Mouse (Mus musculus) heart, adult 2 months (tissue): ENCODE measurements around the gene Fam155a. TPM values are rescaled to one million over a fixed set of nuclear protein-coding genes. Genes with fewer than 3 reads are reported as not detected.
A peak's percentile ranks its signal among the peaks of the same experiment; 100 is the strongest.

Experiments
- DNase-seq, 2 experiments: peaks; one replicate each; pipeline ENCODE4 v3.0.0; 2021
- H3K27ac ChIP-seq: fragments of 200-600 bp; 2 replicates; pipeline ENCODE4 v1.8.1; 2022
- H3K27me3 ChIP-seq: fragments of 200-500 bp; 2 replicates; pipeline ENCODE4 v1.6.1; 2012; ENCODE audit warnings: mild to moderate bottlenecking, low read length, inconsistent platforms, mixed read lengths; ENCODE audit not compliant: control insufficient read depth, insufficient read depth
- H3K36me3 ChIP-seq: fragments of 200-500 bp; 2 replicates; pipeline ENCODE4 v1.6.1; 2012; ENCODE audit warnings: low read length, inconsistent platforms; ENCODE audit not compliant: control insufficient read depth, insufficient read depth
- H3K4me1 ChIP-seq: fragments of 200-500 bp; 2 replicates; pipeline ENCODE4 v1.6.1; 2011; ENCODE audit warnings: low read length; ENCODE audit not compliant: control insufficient read depth, insufficient read depth
- H3K4me3 ChIP-seq: fragments of 200-600 bp; 2 replicates; pipeline ENCODE4 v1.8.1; 2022
- H3K79me2 ChIP-seq: fragments of 200-500 bp; replicated peaks from 2 replicates; pipeline ENCODE4 v1.6.1; 2012; ENCODE audit warnings: mild to moderate bottlenecking, inconsistent platforms, low read length, moderate library complexity, mixed read lengths; ENCODE audit not compliant: control insufficient read depth, insufficient read depth
- H3K9ac ChIP-seq: fragments of 200-500 bp; 2 replicates; pipeline ENCODE4 v1.6.1; 2012; ENCODE audit warnings: low read depth, mild to moderate bottlenecking, control low read depth, inconsistent platforms, low read length, mixed read lengths
- CTCF ChIP-seq: fragments of 200-600 bp; IDR thresholded peaks from 2 replicates; pipeline ENCODE4 v1.8.1; 2022; ENCODE audit warnings: antibody characterized with exemption, mild to moderate bottlenecking, moderate library complexity
- EP300 ChIP-seq: fragments of 200-500 bp; IDR thresholded peaks from 2 replicates; pipeline ENCODE4 v1.6.1; 2011; ENCODE audit warnings: low read depth, low read length, control low read depth; ENCODE audit not compliant: insufficient read depth
- POLR2A ChIP-seq: fragments of 200-500 bp; IDR thresholded peaks from 2 replicates; pipeline ENCODE4 v1.6.1; 2011; ENCODE audit warnings: mild to moderate bottlenecking, low read depth, low read length, control low read depth; ENCODE audit not compliant: insufficient read depth
- WGBS: fragments of 180-500 bp; shearing (Covaris S2); methylation state at CpG from one replicate; pipeline ENCODE4 v1.1.7; 2018; 5-methylcytosine and 5-hydroxymethylcytosine counted together
- intact Hi-C: fragments of 180-260 bp; cut with DNase I; formaldehyde crosslinking; loops from one replicate; pipeline ENCODE4 v1.15.1; 2025
- polyA plus RNA-seq: library from polyadenylated mRNA; depleted of rRNA; stranded (reverse); fragments of >200 nt; gene quantifications from 2 replicates; pipeline ENCODE4 v1.2.3, GENCODE M21; 2012
- total RNA-seq, 2 experiments: library from RNA; stranded (reverse); gene quantifications; 2 replicates each; pipeline ENCODE4 v1.2.3; 2021

Gene Fam155a
- total and polyA plus RNA-seq, 3 experiments = 0.08 TPM; not detected in 2

GRCm38 (mm10) chr8:9369201-9369600 lies 401.8 kb downstream of the Fam155a start:
- Histone ChIP-seq H3K27ac (no peak overlapping the region), H3K36me3 (no peaks in the 10 kb centered on the region), H3K27me3 (no peaks in the 10 kb centered on the region), H3K79me2 (no peaks in the 10 kb centered on the region), H3K4me1 (no peaks in the 10 kb centered on the region), H3K4me3 (no peak overlapping the region), H3K9ac (no peak overlapping the region)
- 76% methylated on average over 8 of the region's 8 CpGs for WGBS
- no peak for TF ChIP-seq EP300
- TF ChIP-seq POLR2A = no peak
- no peak for TF ChIP-seq CTCF
- no peak for DNase-seq
- intact Hi-C loops = no loop called here

GRCm38 (mm10) chr8:9367721-9368120 lies 403.2 kb downstream of the Fam155a start:
- no peak overlapping the region for H3K4me3 ChIP-seq
- no peak overlapping the region for H3K9ac ChIP-seq
- no peaks in the 10 kb centered on the region for H3K79me2 ChIP-seq
- no peaks in the 10 kb centered on the region for H3K4me1 ChIP-seq
- no peaks in the 10 kb centered on the region for H3K36me3 ChIP-seq
- H3K27ac ChIP-seq = no peak overlapping the region
- intact Hi-C loops = no loop called here
- whole genome bisulfite sequencing = 67% methylated on average over 6 of the region's 6 CpGs
- TF ChIP-seq EP300 = no peak
- H3K27me3 ChIP-seq = no peaks in the 10 kb centered on the region
- no peak for DNase-seq

- DNase-seq = no peak
- Histone ChIP-seq H3K9ac (no peak overlapping the region), H3K4me3 (no peak overlapping the region), H3K36me3 (no peaks in the 10 kb centered on the region), H3K27ac (no peak overlapping the region), H3K4me1 (no peaks in the 10 kb centered on the region), H3K27me3 (no peaks in the 10 kb centered on the region), H3K79me2 (no peaks in the 10 kb centered on the region)
- 76% methylated on average over 1 of the region's 1 CpGs for WGBS
- intact Hi-C loops = no loop called here
- TF ChIP-seq EP300 (no peak), CTCF (no peak), POLR2A (no peak)
Measured at GRCm38 (mm10) chr8:9365381-9365780, 405.6 kb downstream of the Fam155a start.

- TF ChIP-seq CTCF = peak; percentile 74
- TF ChIP-seq EP300 = no peak
- H3K4me1 ChIP-seq = no peaks in the 10 kb centered on the region
- H3K27ac ChIP-seq = no peak overlapping the region
- no peaks in the 10 kb centered on the region for H3K27me3 ChIP-seq
- H3K9ac ChIP-seq = no peak overlapping the region
- intact Hi-C loops = loop anchor here (5.0 kb wide), 2 partner anchors 589 to 1054 kb away; no protein-coding TSS in a partner anchor
- H3K4me3 ChIP-seq = no peak overlapping the region
- no peaks in the 10 kb centered on the region for H3K79me2 ChIP-seq
- peak in 1 of 2 experiments; percentile 4 for DNase-seq
- no peaks in the 10 kb centered on the region for H3K36me3 ChIP-seq
- 54% methylated on average over 7 of the region's 7 CpGs for WGBS
Measured at GRCm38 (mm10) chr8:9348523-9349135, 422.3 kb downstream of the Fam155a start.

DNA sequence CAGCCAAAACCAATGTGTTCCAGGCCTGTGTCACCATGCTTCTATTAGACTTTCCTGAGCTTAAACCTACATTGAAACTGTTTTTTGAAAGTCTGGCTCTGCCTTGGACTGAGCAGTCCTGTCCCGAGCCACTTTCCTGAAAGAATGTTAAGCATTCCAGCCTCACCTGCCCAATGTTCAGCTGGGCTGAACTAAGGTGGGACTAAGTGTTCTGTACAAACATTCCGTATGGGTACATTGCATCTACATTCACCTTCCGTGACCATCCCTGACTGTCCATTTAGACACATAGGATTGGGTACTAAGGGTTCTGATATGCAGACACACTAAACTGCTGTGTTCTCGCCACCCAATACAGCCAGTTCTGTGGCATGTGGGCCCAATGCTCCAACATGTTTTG lies 423.8 kb downstream of the Fam155a start:
- TF ChIP-seq EP300 (no peak), POLR2A (no peak), CTCF (no peak)
- H3K9ac ChIP-seq = no peak overlapping the region
- no peaks in the 10 kb centered on the region for H3K79me2 ChIP-seq
- no peak overlapping the region for H3K27ac ChIP-seq
- H3K4me1 ChIP-seq = no peaks in the 10 kb centered on the region
- 73% methylated on average over 4 of the region's 4 CpGs for WGBS
- H3K36me3 ChIP-seq = no peaks in the 10 kb centered on the region
- H3K27me3 ChIP-seq = no peaks in the 10 kb centered on the region
- no peak overlapping the region for H3K4me3 ChIP-seq
- intact Hi-C loops = loop anchor here (5.0 kb wide), 2 partner anchors 590 to 1055 kb away; no protein-coding TSS in a partner anchor
- no peak for DNase-seq

- no peaks in the 10 kb centered on the region for H3K27me3 ChIP-seq
- H3K9ac ChIP-seq = no peak overlapping the region
- intact Hi-C loops = no loop called here
- no peaks in the 10 kb centered on the region for H3K4me1 ChIP-seq
- H3K27ac ChIP-seq = no peak overlapping the region
- TF ChIP-seq POLR2A = no peak
- TF ChIP-seq EP300 = no peak
- no peak for TF ChIP-seq CTCF
- no peak for DNase-seq
- WGBS = 63% methylated on average over 4 of the region's 4 CpGs
- no peaks in the 10 kb centered on the region for H3K79me2 ChIP-seq
- H3K4me3 ChIP-seq = no peak overlapping the region
- no peaks in the 10 kb centered on the region for H3K36me3 ChIP-seq
Measured at GRCm38 (mm10) chr8:9344136-9344535, 426.8 kb downstream of the Fam155a start.
